Mouse (Mus musculus) lung, embryonic 15.5 days (tissue): Measurements from ENCODE around the gene Itpr1. TPM values are rescaled to one million over a fixed set of nuclear protein-coding genes. Genes with fewer than 3 reads are reported as not detected.

ENCODE experiments used
- ATAC-seq: fragments of 200-750 bp; cut with Nextera tagmentation; 2 replicates; pipeline ENCODE4 v1.8.0; 2017; ENCODE audit warnings: moderate number of reproducible peaks, borderline replicate concordance; ENCODE audit not compliant: low FRiP score, low TSS enrichment; ENCODE audit errors: extremely low read depth
- H3K27ac ChIP-seq: fragments of 300-500 bp; sonication (generic); 2 replicates; pipeline ENCODE4 v1.5.1; 2015; ENCODE audit warnings: moderate library complexity, mild to moderate bottlenecking, inconsistent platforms
- H3K27me3 ChIP-seq: fragments of 300-500 bp; sonication (generic); 2 replicates; pipeline ENCODE4 v1.6.1; 2015; ENCODE audit warnings: inconsistent platforms
- H3K36me3 ChIP-seq: fragments of 300-500 bp; sonication (generic); 2 replicates; pipeline ENCODE4 v1.6.1; 2015; ENCODE audit warnings: inconsistent platforms
- H3K4me1 ChIP-seq: fragments of 300-500 bp; sonication (generic); 2 replicates; pipeline ENCODE4 v1.6.1; 2015; ENCODE audit warnings: inconsistent platforms
- H3K4me2 ChIP-seq: fragments of 300-500 bp; sonication (generic); 2 replicates; pipeline ENCODE4 v1.6.1; 2015; ENCODE audit warnings: inconsistent platforms, mild to moderate bottlenecking, moderate library complexity
- H3K4me3 ChIP-seq: fragments of 300-500 bp; sonication (generic); 2 replicates; pipeline ENCODE4 v1.5.1; 2015; ENCODE audit warnings: mild to moderate bottlenecking, inconsistent platforms
- H3K9ac ChIP-seq: fragments of 300-500 bp; sonication (generic); 2 replicates; pipeline ENCODE4 v1.6.1; 2015; ENCODE audit warnings: inconsistent platforms
- H3K9me3 ChIP-seq: fragments of 300-500 bp; sonication (generic); 2 replicates; pipeline ENCODE4 v1.6.1; 2016; ENCODE audit warnings: inconsistent platforms
- WGBS: fragments of 180-500 bp; shearing (Covaris S2); methylation state at CpG from one replicate; pipeline ENCODE4 v1.1.7; 2015; 5-methylcytosine and 5-hydroxymethylcytosine counted together
- polyA plus RNA-seq: library from polyadenylated mRNA; unstranded; fragments of >200 nt; fragmentation: Nextera tagmentation; extraction: Ambion mirVana; gene quantifications from 2 replicates; pipeline ENCODE4 v1.2.1, GENCODE M21; 2015

Gene Itpr1
- polyA plus RNA-seq, 1 experiment from 2014 or later: 14.9 TPM

DNA sequence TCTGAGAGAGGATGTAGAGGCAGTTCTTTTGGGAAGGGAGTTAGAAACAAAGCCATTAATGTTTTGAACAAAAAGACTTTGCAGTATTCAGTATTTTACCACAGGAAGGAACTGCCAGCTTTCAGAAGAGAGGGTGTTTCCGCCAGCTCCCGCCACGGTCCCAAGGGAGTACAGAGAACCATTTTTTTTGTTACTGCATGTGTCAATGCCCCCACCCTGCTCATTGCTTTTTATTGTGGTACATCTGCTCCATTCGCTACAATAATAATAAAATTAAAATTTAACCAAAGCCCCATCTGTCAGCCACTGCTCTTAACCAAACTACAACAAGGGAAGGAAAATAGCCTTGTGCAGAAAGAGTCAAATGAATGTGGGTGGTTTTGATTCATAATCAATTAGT is 20.3 kb upstream of the Itpr1 start:
- no peak overlapping the region for H3K27ac ChIP-seq
- H3K4me2 ChIP-seq: no peak overlapping the region
- H3K27me3 ChIP-seq: no peaks in the 10 kb centered on the region
- no peaks in the 10 kb centered on the region for H3K4me1 ChIP-seq
- H3K36me3 ChIP-seq: no peaks in the 10 kb centered on the region
- 83% methylated on average over 4 of the region's 4 CpGs for WGBS
- no peak overlapping the region for H3K9ac ChIP-seq
- H3K4me3 ChIP-seq: no peak overlapping the region
- ATAC-seq: no peak
- no peaks in the 10 kb centered on the region for H3K9me3 ChIP-seq

DNA sequence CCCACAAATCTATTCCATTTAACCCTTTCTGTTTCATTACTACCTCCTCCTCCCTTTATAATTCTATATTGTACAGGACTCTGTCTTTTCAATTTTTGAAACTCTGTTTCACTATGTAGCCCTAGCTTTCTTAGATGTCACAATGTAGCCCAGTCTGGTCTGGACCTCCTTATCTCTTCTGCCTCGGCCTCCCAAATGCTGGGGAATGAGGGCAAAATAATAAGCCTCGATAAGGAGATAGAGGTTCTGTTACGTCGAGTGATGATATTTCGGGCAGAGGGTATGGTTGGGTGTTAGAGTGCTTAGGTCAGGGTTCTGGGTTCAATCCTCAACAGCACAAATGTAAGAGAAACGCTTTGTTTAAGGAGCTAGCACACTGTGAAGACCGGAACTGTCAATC is 16.2 kb upstream of the Itpr1 start:
- no peak overlapping the region for H3K27ac ChIP-seq
- WGBS: 73% methylated on average over 7 of the region's 7 CpGs
- H3K4me1 ChIP-seq: no peaks in the 10 kb centered on the region
- no peaks in the 10 kb centered on the region for H3K9me3 ChIP-seq
- H3K4me2 ChIP-seq: no peak overlapping the region
- no peak overlapping the region for H3K4me3 ChIP-seq
- no peak overlapping the region for H3K9ac ChIP-seq
- ATAC-seq: no peak
- H3K36me3 ChIP-seq: no peaks in the 10 kb centered on the region
- no peaks in the 10 kb centered on the region for H3K27me3 ChIP-seq

GRCm38 (mm10) chr6:108197117-108197516 is 15.8 kb upstream of the Itpr1 start:
- WGBS: 58% methylated on average over 4 of the region's 4 CpGs
- ATAC-seq: no peak
- no peak overlapping the region for H3K9ac ChIP-seq

DNA sequence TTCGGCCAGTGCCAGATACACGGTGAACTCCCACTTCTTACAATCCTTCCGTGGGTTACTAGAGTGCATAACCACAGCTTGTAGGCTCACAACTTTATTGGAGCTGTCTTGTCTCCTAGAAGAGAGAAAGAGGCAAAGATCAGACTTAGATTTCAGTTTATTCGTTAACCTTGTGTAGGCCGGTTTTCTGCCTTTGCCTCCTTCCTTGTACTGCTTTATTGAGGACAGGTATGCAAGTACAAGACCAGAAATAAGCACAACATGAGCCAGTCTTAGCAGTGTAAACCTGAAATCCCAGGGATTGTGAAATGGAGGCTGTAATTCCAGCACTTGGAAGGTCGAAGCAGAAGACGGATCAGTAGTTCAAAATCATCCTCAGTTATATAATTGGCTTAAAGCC is 14.6 kb upstream of the Itpr1 start:
- WGBS: 82% methylated on average over 7 of the region's 7 CpGs
- no peak for ATAC-seq
- H3K4me3 ChIP-seq: no peak overlapping the region

More at GRCm38 (mm10) chr6:108197117-108197516, 15.8 kb upstream of the Itpr1 start:
- H3K4me2 ChIP-seq: no peak overlapping the region
- H3K4me3 ChIP-seq: no peak overlapping the region
- H3K9me3 ChIP-seq: no peaks in the 10 kb centered on the region
- no peak overlapping the region for H3K27ac ChIP-seq
- no peaks in the 10 kb centered on the region for H3K36me3 ChIP-seq
- no peaks in the 10 kb centered on the region for H3K27me3 ChIP-seq
- H3K4me1 ChIP-seq: no peaks in the 10 kb centered on the region

DNA sequence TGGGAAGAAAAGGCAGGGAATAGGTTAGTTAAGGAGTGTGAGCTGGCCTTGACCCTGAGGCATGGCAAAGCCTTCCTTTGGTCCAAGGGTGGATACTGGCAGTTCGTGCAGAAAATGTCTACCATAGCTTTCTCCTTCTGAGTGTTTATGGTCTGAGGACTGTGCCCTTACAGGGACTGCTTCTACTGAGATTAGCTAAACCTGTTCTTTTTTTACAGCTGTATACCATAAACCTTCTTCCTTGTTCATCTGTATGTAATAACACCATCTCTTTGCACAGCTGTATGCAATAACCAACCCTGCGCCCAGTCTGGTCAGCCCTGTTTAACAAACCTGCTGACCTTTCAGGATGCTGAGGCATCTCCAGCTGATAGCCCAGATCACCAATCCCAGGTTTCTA is 8.6 kb upstream of the Itpr1 start:
- Histone ChIP-seq H3K9ac (no peak overlapping the region), H3K27me3 (no peaks in the 10 kb centered on the region), H3K4me3 (no peak overlapping the region), H3K4me1 (no peaks in the 10 kb centered on the region), H3K36me3 (no peaks in the 10 kb centered on the region), H3K27ac (no peak overlapping the region), H3K4me2 (no peak overlapping the region), H3K9me3 (no peaks in the 10 kb centered on the region)
- 87% methylated on average over 2 of the region's 2 CpGs for WGBS
- ATAC-seq: no peak

More for the DNA sequence above, 14.6 kb upstream of the Itpr1 start:
- Histone ChIP-seq H3K4me1 (no peaks in the 10 kb centered on the region), H3K27me3 (no peaks in the 10 kb centered on the region), H3K9me3 (no peaks in the 10 kb centered on the region), H3K27ac (no peak overlapping the region), H3K4me2 (no peak overlapping the region), H3K9ac (no peak overlapping the region), H3K36me3 (no peaks in the 10 kb centered on the region)

DNA sequence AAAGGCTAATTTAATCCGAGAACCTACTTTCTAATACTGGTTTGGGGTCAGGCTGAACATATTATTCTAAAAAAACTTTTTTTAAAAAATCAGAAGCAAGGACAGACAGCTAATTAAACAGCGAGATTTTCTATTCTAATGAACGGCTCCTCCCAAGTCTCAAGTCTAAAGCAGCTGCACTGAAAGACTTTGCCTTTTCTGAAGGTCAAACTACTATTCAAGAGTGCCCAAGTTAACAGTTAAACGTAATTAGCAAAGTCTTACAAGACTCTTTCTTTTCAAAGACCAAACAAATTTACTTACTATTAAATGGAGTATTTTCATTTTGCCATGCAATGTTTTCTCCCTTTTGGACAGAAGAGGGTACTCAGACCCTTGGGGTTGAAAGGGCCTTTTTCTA is 6.8 kb upstream of the Itpr1 start:
- Histone ChIP-seq H3K36me3 (no peaks in the 10 kb centered on the region), H3K4me3 (no peak overlapping the region), H3K4me2 (no peak overlapping the region), H3K27ac (no peak overlapping the region), H3K4me1 (peaks cover 12% of the 10 kb centered on the region), H3K27me3 (no peaks in the 10 kb centered on the region), H3K9me3 (no peaks in the 10 kb centered on the region), H3K9ac (no peak overlapping the region)
- no peak for ATAC-seq
- whole genome bisulfite sequencing: 76% methylated on average over 4 of the region's 4 CpGs

DNA sequence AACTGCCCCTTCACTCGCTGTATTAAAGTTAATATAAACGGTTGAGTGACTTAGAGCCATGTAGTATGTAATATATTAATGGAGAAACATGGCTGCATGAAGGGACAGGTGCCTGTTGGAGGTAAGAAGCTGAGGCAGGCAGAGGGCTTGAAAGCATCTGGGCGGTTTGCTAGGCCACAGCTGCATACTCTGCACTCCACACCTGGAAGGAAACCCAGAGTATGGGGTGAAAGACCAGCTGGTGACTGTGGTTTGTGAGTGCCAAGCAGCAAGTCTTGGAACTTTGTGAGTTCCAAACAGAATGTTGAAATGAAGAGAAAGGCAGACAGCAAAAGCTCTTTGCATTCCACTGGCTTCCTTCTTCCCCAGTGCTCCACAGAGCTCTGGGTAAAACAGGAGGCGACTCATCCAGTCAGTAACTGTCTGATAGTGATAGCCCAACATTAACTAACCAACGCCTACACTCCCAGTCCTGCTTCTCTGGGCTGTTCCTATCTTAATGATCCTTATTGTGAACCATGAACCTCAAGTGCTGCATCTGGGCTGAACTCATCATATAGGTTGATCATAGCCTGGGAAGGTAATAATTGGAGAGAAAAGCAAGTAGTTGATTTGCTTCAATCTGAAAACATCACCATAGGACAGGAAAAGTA is 5.9 kb upstream of the Itpr1 start:
- no peak overlapping the region for H3K27ac ChIP-seq
- 77% methylated on average over 5 of the region's 5 CpGs for WGBS
- H3K4me2 ChIP-seq: no peak overlapping the region
- H3K4me1 ChIP-seq: peaks cover 21% of the 10 kb centered on the region
- no peak overlapping the region for H3K9ac ChIP-seq
- H3K27me3 ChIP-seq: no peaks in the 10 kb centered on the region
- H3K4me3 ChIP-seq: no peak overlapping the region
- no peak for ATAC-seq
- H3K36me3 ChIP-seq: no peaks in the 10 kb centered on the region
- H3K9me3 ChIP-seq: no peaks in the 10 kb centered on the region

DNA sequence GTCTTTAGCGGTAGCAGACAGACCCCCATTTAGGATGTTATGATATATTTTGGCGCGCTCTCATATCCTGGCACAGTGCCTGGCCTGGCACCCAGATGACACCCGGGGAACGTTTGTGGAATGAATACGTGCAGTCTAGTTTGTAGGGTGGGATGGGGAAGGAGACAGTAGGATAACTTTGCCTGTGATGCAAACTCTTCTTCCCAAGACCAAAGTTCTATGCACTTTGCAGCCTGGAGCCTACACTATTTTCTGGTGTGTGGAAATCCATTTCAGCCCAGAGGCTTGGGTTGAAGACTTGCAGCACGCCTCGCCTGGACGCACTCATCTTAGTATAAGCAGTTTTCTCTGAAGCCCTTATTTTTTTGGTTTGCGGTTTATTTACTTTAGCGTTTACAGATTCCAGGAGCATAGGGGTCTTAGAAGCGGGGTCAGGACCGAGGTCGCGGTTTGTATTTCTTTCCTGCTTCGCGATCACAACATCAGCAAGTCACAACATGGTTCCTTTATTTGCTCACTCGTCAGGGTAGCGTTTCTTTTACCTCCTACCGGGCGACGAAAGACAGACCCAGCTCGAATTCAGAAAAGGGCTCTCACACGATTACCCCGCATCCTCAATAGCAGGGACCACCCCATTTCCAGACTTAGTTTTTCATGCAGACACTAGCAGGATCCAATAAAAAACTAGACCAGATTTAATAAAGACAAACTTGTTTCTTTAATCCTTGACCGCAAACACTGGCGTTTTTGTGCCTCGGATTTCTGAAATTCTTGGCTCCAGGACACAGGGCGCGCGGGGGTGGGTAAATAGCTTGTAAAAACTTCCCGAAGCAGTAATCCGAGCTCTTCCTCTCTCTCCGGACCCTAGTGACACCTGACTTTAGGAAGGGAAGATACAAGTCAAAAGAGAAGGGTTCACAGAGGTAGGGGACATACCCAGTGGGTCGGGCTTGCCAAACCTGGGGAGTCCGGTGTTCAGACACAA is 708 bp upstream of the Itpr1 start:
- H3K9me3 ChIP-seq: no peaks in the 10 kb centered on the region
- peak overlapping the region; percentile 86 for H3K4me2 ChIP-seq
- peaks cover 44% of the 10 kb centered on the region for H3K4me1 ChIP-seq
- ATAC-seq: peak; percentile 17; the same call in 1 of the 2 replicates
- H3K27ac ChIP-seq: peak overlapping the region; percentile 71
- WGBS: 4% methylated on average over 36 of the region's 36 CpGs
- peak overlapping the region; percentile 85 for H3K4me3 ChIP-seq
- peak overlapping the region; percentile 52 for H3K9ac ChIP-seq
- no peaks in the 10 kb centered on the region for H3K36me3 ChIP-seq
- H3K27me3 ChIP-seq: no peaks in the 10 kb centered on the region

DNA sequence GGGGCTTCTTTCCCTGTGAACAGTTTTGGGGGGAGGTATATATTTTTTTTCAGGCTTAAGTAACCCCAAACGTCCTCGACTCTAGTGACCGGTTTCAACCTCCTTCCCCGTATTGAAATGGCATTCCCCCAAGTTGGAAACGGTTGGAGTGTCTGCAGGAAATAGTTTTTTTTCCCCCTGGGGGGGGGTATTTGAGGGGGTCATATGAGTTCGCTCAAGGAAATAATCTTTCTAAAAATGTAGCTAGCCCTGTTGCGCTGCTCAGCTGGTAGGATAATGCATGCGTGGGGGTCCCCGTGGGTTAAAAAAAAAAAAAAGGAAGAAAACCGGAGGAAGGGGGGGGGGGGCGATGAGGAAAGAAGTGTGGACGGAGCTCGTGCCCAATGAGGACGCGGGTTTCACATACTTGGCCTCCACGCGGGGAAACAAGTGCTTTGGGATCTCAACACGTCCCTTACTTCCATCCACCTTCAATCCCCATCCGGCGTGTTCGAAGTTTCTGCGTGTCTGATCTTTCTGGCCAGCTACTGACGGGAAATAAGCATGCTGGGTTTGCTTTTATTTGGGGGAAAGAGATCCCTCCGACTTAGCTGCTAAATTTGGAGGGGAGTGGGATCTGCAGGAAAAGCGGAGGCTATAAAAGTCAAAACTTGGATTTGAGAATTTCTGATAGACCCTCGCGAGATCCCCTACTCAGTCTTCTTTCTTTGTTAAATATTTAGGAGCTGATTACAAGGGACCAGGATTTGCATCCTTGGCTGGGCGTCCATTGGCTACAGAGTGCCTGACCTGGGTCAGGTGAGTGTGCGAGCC is 791 bp downstream of the Itpr1 start:
- no peaks in the 10 kb centered on the region for H3K36me3 ChIP-seq
- peaks cover 44% of the 10 kb centered on the region for H3K4me1 ChIP-seq

DNA sequence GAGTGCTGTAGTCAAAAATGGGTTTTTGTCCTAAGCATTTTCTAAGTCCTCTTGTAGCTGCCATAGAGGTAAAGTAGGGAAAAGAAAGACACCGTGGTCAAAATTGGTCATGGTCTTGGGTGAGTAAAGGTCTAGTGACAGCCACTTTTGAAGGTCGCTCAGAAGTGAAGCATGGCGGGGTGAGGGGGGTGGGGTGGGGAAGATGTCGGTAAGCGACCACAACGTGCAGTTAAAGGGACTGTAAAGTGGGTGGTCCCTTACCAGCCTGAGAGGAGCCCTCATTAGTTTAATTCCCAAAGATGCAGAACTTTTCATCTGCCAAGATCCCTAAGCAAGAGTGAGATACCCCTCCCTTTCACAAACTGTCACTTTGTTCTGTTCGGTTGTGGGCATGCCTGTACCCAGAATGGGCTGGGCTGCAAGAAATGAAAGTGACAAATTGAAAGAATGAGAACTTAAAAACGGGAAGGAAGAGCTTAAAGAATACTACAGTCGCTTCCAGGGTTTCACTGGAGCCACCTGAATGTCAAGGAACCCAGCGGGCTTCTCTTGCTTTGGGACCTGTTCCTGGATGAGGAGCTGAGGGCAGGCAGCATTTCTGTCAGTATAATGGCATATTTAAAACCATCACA is 1.5 kb downstream of the Itpr1 start:
- peak overlapping the region; percentile 86 for H3K4me2 ChIP-seq
- ATAC-seq: no peak
- peak overlapping the region; percentile 76 for H3K9ac ChIP-seq
- H3K27ac ChIP-seq: no peak overlapping the region
- H3K36me3 ChIP-seq: no peaks in the 10 kb centered on the region
- peaks cover 44% of the 10 kb centered on the region for H3K4me1 ChIP-seq
- H3K4me3 ChIP-seq: peak overlapping the region; percentile 85
- 8% methylated on average over 10 of the region's 10 CpGs for WGBS
- no peaks in the 10 kb centered on the region for H3K27me3 ChIP-seq
- H3K9me3 ChIP-seq: no peaks in the 10 kb centered on the region

More for the DNA sequence above, 791 bp downstream of the Itpr1 start:
- peak overlapping the region; percentile 85 for H3K4me3 ChIP-seq
- peak overlapping the region; percentile 86 for H3K4me2 ChIP-seq
- ATAC-seq: no peak
- peak overlapping the region; percentile 76 for H3K9ac ChIP-seq
- under 1% methylated on average over 27 of the region's 29 CpGs for WGBS
- no peaks in the 10 kb centered on the region for H3K9me3 ChIP-seq
- H3K27ac ChIP-seq: peak overlapping the region; percentile 69
- no peaks in the 10 kb centered on the region for H3K27me3 ChIP-seq

DNA sequence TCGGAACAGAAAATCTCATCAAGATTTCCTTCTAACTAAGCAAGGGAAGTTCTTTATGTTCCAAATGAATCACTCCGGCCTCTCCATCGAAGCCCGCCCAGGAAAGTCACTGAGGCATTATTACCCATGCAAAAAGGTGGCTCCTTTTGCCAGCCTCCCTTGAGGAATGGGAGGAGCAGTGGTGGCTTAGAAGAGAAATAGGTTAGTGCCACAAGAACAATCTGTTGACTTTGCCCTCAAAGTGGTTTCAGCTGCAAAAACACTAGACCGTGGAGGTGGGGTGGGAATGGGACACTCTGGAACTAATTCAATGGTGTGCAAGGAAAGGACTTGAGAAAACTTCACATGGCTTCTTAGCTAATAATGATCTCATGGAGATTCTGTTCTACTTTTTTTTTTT is 3.2 kb downstream of the Itpr1 start:
- Histone ChIP-seq H3K4me3 (no peak overlapping the region), H3K4me2 (no peak overlapping the region), H3K9me3 (no peaks in the 10 kb centered on the region), H3K36me3 (no peaks in the 10 kb centered on the region), H3K27me3 (no peaks in the 10 kb centered on the region), H3K9ac (no peak overlapping the region), H3K27ac (peak overlapping the region; percentile 39), H3K4me1 (peaks cover 32% of the 10 kb centered on the region)
- WGBS: 68% methylated on average over 5 of the region's 5 CpGs
- ATAC-seq: no peak
